Mouse (Mus musculus): ENCODE results near the gene Ddx39. TPM values are rescaled to one million over a fixed set of nuclear protein-coding genes. Genes with fewer than 3 reads are reported as not detected.

Ddx39 gene
- polyA plus RNA-seq, 1 experiment from 2014 or later: 299 TPM

DNA sequence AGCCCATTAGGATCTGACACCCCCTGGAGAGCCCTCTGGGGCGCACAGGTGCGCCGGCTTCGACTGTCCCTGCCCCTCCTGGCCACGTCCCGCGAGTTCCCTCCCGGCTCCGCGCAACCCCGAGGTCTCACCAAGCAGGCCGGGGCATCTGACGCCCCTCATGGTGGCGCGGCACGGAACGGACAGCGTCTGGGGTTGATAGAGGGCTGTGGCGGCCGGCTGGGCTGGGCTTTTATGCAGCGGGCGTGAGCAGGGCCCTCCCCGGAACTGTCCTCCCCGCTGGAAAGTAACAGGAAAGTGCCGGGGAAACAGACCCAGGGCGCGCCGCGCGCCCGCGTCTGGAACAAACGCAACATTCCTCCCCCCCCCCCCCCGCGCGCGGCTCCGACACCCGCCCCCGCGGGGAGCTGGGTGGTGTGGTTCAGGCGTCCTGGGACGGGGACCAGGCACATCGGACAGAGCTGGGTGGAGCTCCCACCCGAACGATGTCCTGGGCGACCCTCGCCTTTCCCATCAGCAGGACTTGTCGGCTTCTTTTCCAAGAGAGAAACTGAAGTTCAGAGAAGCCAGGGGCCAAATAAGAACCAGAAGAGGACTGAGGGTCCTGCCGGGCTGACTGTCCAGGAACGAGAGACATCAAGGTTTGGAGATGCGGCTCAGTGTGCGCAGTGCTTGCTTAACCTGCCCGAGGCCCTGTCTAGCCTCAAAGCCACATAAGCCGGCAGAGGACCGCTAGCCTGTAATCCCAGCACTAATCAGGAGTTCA is 26.2 kb downstream of the Ddx39 start, which contains the start of gene Adgre5:
Gene Adgre5, minus strand, starts transcription at position 351 of the 766 bp plus-strand sequence.
- H3K27me3 ChIP-seq (replicated peaks): peaks cover 29% of the 10 kb centered on the region
- peak; percentile 45 for ATAC-seq
- peak within 1 kb of the TSS; percentile 36; the same call in 1 of the 2 replicates for H3K27ac ChIP-seq
- H3K36me3 ChIP-seq: no peaks in the 10 kb centered on the region
- 4% methylated on average over 52 of the region's 56 CpGs for WGBS (ENCODE audit: insufficient replicate concordance)
- peak within 1 kb of the TSS; percentile 64 for H3K9ac ChIP-seq
- peaks cover 56% of the 10 kb centered on the region for H3K4me1 ChIP-seq
- peak within 1 kb of the TSS; percentile 83 for H3K4me2 ChIP-seq
- H3K9me3 ChIP-seq (replicated peaks): no peaks in the 10 kb centered on the region; the same call in 1 of the 2 replicates
- H3K4me3 ChIP-seq: peak within 1 kb of the TSS; percentile 59

DNA sequence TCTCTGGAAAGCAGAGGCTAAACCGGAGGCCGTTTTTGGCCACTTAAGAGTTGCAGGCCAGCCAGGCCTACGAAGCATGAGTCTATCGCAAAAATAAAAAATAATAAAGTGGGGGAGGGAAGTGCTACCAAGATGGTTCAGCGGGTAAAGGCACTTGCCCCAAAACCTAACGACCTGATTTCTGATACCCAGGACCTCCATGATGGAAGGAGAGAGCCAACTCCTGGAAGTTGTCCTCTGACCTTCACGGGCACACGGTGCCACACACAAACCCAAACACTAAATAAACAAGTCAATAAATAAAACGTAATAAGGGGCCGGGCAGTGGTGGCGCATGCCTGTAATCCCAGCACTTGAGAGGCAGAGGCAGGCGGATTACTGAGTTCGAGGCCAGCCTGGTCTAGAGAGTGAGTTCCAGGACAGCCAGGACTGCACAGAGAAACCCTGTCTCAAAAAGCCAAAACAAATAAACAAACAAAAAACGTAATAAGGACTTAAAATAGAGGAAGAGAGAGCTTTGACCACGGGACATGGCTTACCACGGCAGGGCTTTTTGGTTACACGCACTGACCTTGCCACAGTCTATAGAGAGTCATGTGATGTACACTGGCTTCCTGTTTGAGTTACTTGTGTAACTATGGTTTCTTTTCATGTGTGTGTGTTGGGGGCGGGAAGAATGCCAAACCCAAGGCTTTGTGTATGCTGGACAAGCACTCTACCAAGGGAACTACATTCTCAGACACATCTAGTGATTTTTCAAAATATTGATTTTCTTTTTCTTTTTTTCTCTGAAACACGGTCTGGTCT is 27.1 kb downstream of the Ddx39 start:
- no peak overlapping the region for H3K27ac ChIP-seq
- peaks cover 56% of the 10 kb centered on the region for H3K4me1 ChIP-seq
- no peaks in the 10 kb centered on the region for H3K36me3 ChIP-seq
- 0 out of 2 replicates have a peak overlapping the region, but pooled peaks have one; percentile 64 for H3K9ac ChIP-seq
- H3K27me3 ChIP-seq (replicated peaks): peaks cover 36% of the 10 kb centered on the region
- WGBS (ENCODE audit: insufficient replicate concordance): 70% methylated on average over 19 of the region's 19 CpGs
- H3K4me2 ChIP-seq: peak overlapping the region; percentile 83
- no peaks in the 10 kb centered on the region; the same call in 1 of the 2 replicates for H3K9me3 ChIP-seq (replicated peaks)
- peak overlapping the region; percentile 59 for H3K4me3 ChIP-seq
- no peak for ATAC-seq

DNA sequence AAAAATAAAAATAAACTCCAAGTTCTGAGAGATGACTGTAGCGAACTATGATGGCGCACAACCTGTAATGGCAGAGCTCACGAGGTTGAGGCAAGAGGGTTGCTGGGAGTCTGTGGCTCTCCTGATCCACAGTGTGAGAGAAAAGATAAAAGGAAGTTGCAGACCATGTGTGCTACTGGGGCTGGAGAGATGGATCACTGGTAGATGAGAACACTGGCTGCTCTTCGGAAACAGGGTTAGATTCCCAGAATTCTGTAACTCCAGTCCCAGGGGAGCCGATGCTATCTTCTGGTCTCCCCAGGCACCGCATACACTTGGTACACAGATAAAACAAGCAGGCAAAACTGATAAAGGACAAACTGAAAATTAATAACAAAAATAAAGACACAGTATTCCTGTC is 28.0 kb downstream of the Ddx39 start:
- no peaks in the 10 kb centered on the region for H3K9me3 ChIP-seq (replicated peaks)
- peak; percentile 47; the same call in 1 of the 2 replicates for ATAC-seq
- H3K9ac ChIP-seq: no peak overlapping the region
- no peak overlapping the region for H3K27ac ChIP-seq
- H3K36me3 ChIP-seq: no peaks in the 10 kb centered on the region
- H3K4me1 ChIP-seq: peaks cover 57% of the 10 kb centered on the region
- no peak overlapping the region for H3K4me2 ChIP-seq
- H3K27me3 ChIP-seq (replicated peaks): peaks cover 45% of the 10 kb centered on the region
- WGBS (ENCODE audit: insufficient replicate concordance): 46% methylated on average over 6 of the region's 6 CpGs
- H3K4me3 ChIP-seq: no peak overlapping the region

DNA sequence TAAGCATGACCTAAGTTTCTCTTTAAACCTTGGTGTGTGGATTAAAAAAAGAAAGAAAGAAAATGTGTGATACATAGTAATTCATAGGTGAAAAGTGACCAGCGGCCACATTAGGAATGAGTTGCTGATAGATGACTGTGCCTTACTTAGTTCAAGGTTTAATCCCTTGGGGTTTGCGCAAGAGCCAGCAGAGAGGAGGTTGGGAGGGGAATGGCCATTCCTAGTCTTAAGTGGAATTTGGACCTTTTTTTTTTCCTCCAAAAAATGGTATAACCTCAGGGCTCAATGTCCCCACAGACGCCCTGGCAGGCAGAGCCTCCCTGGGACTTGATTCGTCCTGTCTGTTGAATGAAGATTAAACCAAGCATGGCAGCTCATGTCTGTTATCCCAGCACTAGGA is 29.1 kb downstream of the Ddx39 start:
- H3K36me3 ChIP-seq: no peaks in the 10 kb centered on the region
- peaks cover 58% of the 10 kb centered on the region for H3K4me1 ChIP-seq
- no peak overlapping the region for H3K4me2 ChIP-seq
- H3K9me3 ChIP-seq (replicated peaks): no peaks in the 10 kb centered on the region
- no peak overlapping the region for H3K4me3 ChIP-seq
- 76% methylated on average over 4 of the region's 4 CpGs for WGBS (ENCODE audit: insufficient replicate concordance)
- ATAC-seq: no peak
- peaks cover 56% of the 10 kb centered on the region for H3K27me3 ChIP-seq (replicated peaks)
- no peak overlapping the region for H3K9ac ChIP-seq
- no peak overlapping the region for H3K27ac ChIP-seq

DNA sequence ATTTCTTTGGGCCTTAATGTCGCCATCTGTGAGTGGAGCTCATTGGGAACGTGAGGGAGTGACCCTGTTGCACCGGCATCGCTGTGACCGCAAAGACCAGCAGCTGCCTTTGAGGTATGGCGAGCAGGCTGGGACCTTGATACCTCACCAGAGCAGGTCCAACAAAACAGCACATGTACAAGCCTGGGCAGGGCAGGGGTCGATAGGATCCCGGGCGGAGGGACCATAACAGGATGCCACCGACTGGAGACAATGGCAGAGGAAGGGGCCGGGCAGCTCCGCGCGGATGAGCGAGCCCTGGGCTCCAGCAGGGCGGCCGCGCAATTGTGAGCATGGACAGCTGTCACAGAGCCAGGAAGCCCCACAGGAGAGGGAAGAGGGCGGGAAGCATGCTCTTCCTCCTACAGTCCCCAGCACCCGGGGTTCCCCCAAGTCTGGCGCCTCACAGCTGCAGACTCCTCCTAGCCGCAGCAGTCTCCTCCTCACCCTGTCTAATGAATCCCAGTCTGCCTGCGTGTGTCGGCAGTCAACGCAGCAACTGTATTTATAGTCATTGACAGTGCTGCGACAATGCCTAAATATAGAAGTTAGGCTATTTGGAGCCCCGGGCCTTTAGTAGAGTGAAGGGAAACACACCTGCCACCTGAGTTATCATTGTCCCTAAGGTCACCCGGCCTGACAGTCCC is 32.8 kb downstream of the Ddx39 start:
- Histone ChIP-seq H3K36me3 (no peaks in the 10 kb centered on the region), H3K4me2 (peak overlapping the region; percentile 60), H3K4me3 (peak overlapping the region; percentile 37), H3K27ac (no peak overlapping the region), H3K9me3 (replicated peaks) (no peaks in the 10 kb centered on the region), H3K27me3 (replicated peaks) (peaks cover 49% of the 10 kb centered on the region), H3K4me1 (peaks cover 21% of the 10 kb centered on the region), H3K9ac (0 out of 2 replicates have a peak overlapping the region, but pooled peaks have one; percentile 14)
- 4% methylated on average over 28 of the region's 28 CpGs for WGBS (ENCODE audit: insufficient replicate concordance)
- ATAC-seq: peak; percentile 58

DNA sequence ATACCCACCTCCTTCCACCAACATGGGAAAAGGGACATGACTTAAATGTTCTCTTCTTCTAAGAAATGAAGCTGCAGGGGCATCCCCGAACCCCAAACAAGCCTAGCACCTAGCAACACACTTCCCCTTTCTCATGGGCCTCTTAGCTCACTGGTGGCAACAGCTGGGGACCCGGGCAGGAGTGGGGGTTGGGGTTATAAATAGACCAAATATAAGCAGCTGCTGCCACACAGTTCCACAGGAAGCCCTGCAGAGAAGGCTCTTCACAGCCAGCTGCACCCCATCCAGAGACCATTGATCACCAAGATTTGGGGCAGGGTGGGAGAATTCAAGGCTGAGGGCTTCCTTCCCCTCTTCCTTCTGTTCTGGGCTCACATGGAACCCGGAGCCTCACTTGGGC is 33.7 kb downstream of the Ddx39 start:
- Histone ChIP-seq H3K4me1 (peaks cover 17% of the 10 kb centered on the region), H3K9ac (no peak overlapping the region), H3K9me3 (replicated peaks) (no peaks in the 10 kb centered on the region), H3K27ac (no peak overlapping the region), H3K36me3 (no peaks in the 10 kb centered on the region), H3K27me3 (replicated peaks) (peaks cover 51% of the 10 kb centered on the region), H3K4me3 (no peak overlapping the region), H3K4me2 (peak overlapping the region; percentile 60; the same call in 1 of the 2 replicates)
- WGBS (ENCODE audit: insufficient replicate concordance): 18% methylated on average over 3 of the region's 3 CpGs
- 0 out of 2 replicates have a peak, but pooled peaks have one; percentile 35 for ATAC-seq

DNA sequence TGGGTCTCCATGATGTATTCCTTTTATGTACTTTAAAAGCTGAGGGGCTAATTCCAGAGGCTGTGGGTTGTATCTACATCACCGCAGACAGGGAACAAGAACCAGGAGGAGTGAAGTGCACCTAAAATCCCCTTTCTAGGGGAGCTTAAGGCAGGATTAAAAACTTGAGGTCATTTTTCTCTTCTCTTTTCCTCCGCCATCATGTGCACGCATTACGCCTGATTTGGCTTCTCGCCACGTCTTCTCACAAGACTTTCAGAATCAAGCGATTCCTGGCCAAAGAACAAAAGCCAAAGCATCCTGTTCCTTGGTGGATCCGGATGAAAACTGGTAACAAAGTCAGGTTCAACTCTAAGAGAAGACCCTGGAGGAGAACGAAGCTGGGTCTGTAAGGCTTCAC is 34.3 kb downstream of the Ddx39 start:
- H3K27me3 ChIP-seq (replicated peaks): peaks cover 51% of the 10 kb centered on the region
- peaks cover 17% of the 10 kb centered on the region for H3K4me1 ChIP-seq
- H3K4me2 ChIP-seq: no peak overlapping the region
- H3K9me3 ChIP-seq (replicated peaks): no peaks in the 10 kb centered on the region
- H3K4me3 ChIP-seq: no peak overlapping the region
- H3K36me3 ChIP-seq: no peaks in the 10 kb centered on the region
- H3K9ac ChIP-seq: no peak overlapping the region
- H3K27ac ChIP-seq: no peak overlapping the region
- no peak for ATAC-seq
- WGBS (ENCODE audit: insufficient replicate concordance): 76% methylated on average over 9 of the region's 9 CpGs

DNA sequence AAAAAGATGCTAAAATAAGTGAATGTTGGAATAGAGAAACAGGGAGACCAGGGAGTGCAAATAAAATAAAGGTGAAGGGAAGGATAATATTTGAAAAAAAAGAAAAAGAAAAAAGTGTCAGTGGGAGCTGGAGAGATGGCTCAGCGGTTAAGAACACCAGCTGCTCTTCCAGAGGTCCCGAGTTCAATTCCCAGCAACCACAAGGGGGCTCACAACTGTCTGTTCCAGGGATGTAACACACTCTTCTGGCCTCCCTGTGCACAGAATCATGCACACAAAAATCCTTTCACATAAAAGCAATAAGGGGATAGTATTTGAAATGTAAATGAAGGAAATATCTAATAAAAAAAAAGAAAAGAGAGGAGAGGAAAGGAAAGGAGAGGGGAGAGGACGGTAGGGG is 39.2 kb downstream of the Ddx39 start:
- no peak overlapping the region for H3K27ac ChIP-seq
- no peaks in the 10 kb centered on the region for H3K36me3 ChIP-seq
- no peak overlapping the region for H3K9ac ChIP-seq
- WGBS (ENCODE audit: insufficient replicate concordance): 54% methylated on average over 3 of the region's 3 CpGs
- H3K4me1 ChIP-seq: no peaks in the 10 kb centered on the region
- ATAC-seq: no peak
- H3K27me3 ChIP-seq (replicated peaks): peaks cover 16% of the 10 kb centered on the region
- peaks cover 4% of the 10 kb centered on the region; the same call in 1 of the 2 replicates for H3K9me3 ChIP-seq (replicated peaks)
- H3K4me2 ChIP-seq: no peak overlapping the region
- H3K4me3 ChIP-seq: no peak overlapping the region

DNA sequence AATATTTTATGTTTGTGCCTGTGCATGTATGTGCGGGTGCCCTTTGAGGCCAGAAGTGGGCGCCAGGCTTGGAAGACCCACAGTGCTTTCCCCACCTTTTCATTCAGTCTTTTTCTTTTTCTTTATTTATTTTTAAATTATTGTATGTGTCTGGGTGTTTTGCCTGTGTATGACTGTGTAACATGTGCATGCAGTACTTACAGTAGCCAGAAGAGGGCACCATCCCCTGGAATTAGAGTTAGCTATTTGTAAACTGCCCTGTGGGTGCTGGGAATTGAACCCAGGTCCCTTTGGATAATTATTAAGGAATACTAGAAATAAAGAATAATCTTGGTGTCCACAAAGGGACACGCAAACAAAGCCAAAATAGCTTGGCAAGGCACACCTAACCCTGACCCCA is 41.3 kb downstream of the Ddx39 start:
- Histone ChIP-seq H3K9ac (no peak overlapping the region), H3K9me3 (replicated peaks) (peaks cover 4% of the 10 kb centered on the region; the same call in 1 of the 2 replicates), H3K4me2 (no peak overlapping the region), H3K27ac (no peak overlapping the region), H3K4me1 (no peaks in the 10 kb centered on the region), H3K27me3 (replicated peaks) (peaks cover 3% of the 10 kb centered on the region; the same call in 1 of the 2 replicates), H3K4me3 (no peak overlapping the region), H3K36me3 (no peaks in the 10 kb centered on the region)
- no peak for ATAC-seq
- 84% methylated on average over 3 of the region's 3 CpGs for WGBS (ENCODE audit: insufficient replicate concordance)

DNA sequence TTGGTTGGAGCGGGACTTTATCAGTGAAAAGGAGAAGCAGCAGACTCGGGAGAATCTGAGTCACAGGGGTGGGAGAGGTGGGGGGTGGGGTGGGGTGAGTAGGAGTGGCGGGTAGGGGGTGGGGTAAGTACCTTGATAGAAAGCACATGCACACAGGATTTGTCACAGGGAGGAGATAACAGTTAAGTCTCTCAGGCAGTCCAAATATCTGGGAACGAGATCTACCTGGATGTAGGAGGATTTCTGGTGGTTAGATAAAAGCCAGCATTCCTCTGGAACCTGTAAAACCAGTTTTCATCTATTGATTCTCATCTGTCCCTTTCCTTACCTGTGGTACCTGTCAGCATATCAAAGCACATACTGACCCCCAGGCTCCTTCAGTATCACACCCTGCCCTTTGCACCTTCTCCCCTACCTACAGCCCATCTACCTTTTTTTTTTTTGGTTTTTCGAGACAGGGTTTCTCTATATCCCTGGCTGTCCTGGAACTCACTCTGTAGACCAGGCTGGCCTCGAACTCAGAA is 42.2 kb downstream of the Ddx39 start:
- H3K4me3 ChIP-seq: no peak overlapping the region
- no peak for ATAC-seq
- WGBS (ENCODE audit: insufficient replicate concordance): 44% methylated on average over 6 of the region's 6 CpGs
- peaks cover 3% of the 10 kb centered on the region; the same call in 1 of the 2 replicates for H3K27me3 ChIP-seq (replicated peaks)
- H3K4me2 ChIP-seq: no peak overlapping the region
- no peaks in the 10 kb centered on the region for H3K4me1 ChIP-seq
- no peak overlapping the region for H3K9ac ChIP-seq
- H3K9me3 ChIP-seq (replicated peaks): peaks cover 4% of the 10 kb centered on the region; the same call in 1 of the 2 replicates
- no peaks in the 10 kb centered on the region for H3K36me3 ChIP-seq
- H3K27ac ChIP-seq: no peak overlapping the region

DNA sequence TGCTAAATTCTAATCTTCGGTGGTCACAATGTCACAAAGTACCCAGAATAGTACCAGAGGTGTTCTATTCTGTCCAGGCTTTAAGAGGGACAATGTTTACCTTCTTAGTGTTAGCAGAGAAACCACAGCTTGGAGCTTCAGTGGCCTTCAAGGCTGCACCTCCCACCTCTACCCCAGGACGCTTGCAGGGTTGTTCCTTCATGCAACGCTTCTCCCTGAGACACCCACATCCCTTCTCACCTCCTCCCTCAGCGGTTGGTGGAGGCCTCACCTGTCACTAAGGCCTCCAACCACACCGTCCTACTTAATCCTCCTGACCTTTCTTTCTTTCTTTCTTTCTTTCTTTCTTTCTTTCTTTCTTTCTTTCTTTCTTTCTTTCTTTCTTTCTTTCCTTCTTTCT is 43.3 kb downstream of the Ddx39 start:
- Histone ChIP-seq H3K4me3 (no peak overlapping the region), H3K27ac (no peak overlapping the region), H3K36me3 (no peaks in the 10 kb centered on the region), H3K27me3 (replicated peaks) (no peaks in the 10 kb centered on the region; the same call in 1 of the 2 replicates), H3K4me2 (no peak overlapping the region), H3K9me3 (replicated peaks) (peaks cover 4% of the 10 kb centered on the region; the same call in 1 of the 2 replicates), H3K4me1 (no peaks in the 10 kb centered on the region), H3K9ac (no peak overlapping the region)
- 43% methylated on average over 5 of the region's 5 CpGs for WGBS (ENCODE audit: insufficient replicate concordance)
- ATAC-seq: no peak
